Mouse (Mus musculus): ENCODE data around the gene Barx1.
A peak's percentile ranks its signal among the peaks of the same experiment; 100 is the strongest.

Gene Barx1

DNA sequence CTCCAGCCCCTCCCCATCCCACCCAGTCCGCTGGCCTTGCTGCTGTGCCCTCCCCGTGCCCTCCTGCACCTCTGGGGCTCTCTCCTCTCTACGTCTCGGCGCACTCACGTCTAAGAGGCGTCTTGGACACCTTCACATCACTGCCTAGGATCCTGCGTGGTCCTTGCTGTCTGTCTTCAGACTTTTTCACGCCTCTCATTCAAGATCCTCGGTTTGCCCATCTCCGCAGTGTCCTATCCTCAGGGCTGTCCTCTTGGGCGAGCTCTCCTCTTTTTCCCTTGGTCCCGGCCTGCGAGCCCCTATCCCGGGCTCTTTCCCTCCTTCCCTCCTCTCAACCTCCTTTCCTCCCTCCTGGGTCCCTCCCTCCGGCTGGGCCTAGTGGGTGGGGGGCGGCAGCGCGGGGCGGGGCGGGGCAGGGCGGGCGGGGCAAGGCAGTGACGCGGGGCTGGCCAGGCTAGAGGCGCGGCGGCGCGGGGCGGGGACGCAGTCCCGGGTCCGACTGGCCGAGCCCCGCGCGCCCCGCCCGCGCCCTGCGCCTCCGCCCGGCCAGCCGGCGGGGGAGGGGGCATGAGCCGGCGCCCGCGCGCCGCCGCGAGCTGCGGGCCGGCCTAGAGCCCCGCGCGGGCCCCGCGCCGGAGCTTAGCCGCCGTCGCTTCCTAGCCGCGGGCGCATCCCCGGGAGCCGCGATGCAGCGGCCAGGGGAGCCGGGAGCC is at the start of gene Barx1:
Gene Barx1 (plus strand): TSS at position 568 of the 713 bp plus-strand sequence.
- DNase-seq: no peak

DNA sequence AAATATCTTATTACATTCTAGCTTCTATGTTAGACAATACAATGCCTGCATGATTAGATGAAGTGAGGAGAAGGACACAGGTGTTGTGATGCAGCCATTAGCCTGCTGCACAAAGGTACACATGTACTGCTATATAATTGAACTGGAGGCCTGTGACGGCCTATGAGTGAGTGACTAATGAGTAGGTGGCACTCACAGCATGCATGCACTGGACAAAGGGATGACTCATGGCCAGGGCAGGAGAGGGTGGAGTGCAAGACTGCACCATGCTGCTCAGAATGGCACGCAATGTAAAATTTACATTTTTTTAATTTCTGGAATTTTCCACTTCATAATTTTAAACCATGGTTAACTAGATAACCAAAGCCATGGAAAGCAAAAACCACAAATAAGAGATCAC is 48.3 kb upstream of the Barx1 start:
- no peak for DNase-seq

DNA sequence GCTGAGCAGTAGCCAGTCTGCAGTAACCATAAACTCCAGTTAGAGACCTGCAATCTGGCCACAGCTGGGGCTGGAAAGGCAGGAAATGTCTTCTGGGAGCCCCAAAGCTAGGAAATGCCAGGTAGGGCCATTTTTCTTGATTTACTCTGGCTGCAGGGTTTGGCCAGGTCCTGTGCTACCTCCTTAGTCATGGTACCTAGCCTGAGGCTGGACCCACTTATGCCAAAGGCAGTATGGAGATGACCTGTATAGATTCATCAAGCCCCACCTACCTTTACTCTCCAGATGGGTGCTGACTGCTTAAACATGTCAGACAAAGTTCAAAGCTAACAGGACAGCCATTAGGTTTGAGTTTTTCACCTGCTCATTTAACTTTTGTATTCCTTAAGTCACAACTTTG is 45.0 kb upstream of the Barx1 start:
- peak; percentile 8 for DNase-seq

DNA sequence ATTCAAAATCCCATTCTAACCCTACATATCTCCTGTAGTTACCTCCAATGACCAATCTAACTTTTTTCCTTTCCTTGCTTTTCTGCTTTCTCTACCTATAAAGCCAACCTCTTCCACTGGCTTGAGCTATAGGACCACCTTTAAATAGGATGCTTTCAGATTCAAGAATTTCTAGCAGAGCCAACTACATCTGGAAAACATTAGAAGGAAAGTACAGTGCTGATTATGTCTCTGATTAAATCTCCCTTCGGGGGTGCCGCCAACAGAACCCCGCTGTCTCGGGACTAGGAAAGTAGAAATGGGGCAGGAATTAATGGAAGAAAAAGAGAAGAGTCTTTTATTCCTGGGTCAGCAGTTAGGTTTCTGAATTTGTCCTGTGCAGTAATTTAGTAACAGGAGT is 43.9 kb upstream of the Barx1 start:
- DNase-seq: no peak

DNA sequence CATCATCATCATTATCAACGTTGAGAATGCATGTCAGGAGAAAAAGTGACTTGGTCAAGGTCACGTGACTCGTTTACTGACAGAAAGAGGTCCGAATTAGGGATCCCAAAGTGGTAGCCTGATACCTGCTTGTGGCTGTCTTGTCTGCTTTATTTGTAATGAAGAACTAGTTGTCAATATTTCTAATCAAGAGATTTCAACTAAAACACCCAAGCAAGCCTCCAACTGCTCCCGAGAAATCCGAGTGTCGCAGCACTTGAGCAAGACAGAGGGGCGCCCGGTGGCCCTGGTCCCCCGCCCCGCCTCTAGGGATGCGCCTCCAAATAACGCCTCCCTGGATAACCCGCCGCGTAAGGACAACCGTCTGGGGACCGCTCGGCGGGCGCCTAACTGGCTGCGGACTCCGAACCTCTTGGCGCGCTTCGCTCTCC is 37.8 kb upstream of the Barx1 start:
- no peak for DNase-seq

DNA sequence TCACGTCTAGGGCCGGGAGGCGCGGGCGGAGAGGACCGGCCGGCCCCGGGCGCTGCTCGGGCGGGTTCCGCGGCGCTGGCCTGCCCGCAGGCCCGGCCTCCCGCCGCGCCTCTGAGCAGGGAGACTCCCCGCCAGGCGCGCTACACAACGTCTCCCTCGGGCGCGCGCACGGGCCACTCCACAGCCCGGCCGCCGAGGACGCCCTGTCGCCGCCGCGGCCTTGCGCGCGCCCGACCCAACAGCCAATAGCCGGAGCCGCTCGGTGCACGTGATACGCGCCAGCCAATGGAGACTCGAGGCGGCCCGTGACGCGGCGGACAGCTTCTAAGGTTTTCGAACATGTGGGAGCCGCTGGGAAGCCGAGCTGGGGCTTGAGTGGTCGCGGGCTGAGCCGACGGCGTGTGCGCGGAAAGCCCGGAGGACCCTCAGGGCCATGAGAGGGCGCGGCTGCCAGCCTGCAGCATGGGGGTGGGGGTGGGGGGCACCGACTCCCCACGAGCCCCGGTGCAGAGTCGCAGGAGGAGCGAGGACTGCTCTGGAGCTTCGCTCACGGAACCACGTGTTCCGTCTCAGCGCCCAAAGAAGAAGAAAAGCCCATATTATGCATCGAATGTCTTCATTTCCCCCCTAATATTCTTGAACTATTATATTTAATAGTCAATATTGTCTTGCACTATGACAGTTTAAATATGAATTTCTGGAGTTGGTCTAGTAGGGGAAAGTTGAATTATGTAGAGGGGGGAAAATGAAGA is 37.2 kb upstream of the Barx1 start, which contains the start of gene Ptpdc1:
Gene Ptpdc1 (minus strand): TSS at position 232 of the 752 bp plus-strand sequence.
- DNase-seq: peak; percentile 99

DNA sequence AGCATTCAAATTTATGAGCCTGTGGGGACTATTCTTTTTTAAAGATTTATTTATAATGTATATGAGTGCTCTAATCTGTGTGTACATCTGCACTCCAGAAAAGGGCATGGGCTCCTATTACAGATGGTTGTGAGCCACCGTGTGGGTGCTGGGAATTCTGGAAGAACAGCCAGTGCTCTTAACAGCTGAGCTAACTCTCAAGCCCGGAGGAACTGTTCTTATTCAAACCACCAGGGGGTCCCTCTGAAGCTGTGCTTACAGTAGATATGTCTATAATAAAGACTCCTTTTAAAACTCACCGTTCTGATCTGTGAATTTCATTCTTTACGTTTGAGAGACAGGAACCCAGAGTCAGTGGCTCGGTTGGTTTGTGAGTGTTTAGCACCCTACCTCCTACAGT is 31.1 kb upstream of the Barx1 start:
- no peak for DNase-seq

DNA sequence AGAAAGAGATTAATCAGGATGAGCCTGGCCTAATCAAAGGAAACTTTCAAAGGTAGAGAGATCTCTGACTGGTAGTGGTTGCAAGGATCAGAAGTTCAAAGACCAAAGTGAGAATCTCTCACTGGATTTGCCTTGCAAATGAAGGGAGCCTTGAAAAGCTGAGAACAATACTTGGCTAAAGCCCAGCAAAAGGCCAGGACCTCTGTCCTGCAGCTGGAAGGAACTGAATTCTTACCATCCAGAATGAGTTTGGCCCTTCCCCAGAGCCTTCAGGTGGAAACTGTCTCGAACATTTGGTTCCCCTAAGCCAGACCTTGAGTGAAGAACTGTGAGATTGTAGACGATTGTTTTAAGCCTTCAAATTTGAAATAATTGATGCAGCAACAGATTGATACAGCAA is 25.1 kb upstream of the Barx1 start:
- DNase-seq: peak; percentile 55

DNA sequence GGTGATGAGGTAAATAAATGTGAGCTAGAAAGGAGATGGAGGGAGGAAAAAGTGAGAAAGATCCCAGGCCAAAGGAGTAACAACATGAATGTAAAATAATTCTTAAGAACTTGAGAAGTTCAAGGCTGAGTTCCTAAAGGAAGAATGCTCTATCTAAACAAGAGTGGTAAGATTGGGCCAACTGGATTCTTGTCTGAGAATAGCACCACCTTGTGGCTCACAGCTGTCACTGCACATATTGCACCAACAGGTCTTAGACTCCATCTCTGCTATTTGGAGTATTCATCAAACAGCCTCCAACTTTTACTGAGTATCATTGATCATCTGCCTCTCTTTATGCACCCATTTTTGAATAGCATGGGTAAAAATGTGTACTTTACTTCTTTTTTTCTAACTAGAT is 23.2 kb upstream of the Barx1 start:
- peak; percentile 74 for DNase-seq

DNA sequence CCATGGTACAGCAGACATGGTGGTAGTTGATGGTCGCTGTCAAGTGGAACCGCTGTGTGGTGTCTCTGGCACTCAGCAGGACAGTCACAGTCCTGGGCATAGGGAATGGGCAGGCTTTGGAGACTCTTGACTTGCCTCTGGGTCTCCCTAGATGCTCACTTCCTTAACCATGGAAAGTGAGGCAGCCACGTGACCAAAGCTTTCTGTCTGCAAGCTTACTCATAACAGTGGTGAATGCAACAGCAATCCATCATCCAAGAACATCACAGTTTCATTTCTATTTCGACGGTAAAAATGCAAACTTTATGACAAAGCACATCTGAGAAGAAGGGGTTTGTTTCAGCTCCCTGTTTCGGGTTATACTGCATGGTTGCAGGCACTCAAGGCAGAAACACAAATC is 19.7 kb upstream of the Barx1 start:
- no peak for DNase-seq

DNA sequence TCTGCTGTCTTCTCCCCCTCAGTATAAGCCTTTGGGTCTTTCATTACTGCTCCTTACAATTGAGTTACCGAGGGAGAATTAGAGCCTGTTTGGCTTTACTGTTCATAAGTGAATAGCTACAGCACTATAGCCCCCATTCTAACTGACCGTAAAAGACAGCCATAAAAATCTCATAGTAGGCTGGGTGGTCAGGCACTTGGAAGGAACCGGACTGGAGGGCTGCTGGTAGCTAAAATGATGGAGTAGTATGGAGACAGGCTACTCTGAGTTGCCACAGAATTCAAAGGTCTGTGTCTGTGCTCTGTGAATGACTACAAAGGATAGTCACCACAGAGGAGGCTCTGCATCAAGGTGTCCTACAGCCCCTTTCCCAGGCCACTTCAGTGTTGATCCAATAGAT is 18.8 kb upstream of the Barx1 start:
- no peak for DNase-seq

DNA sequence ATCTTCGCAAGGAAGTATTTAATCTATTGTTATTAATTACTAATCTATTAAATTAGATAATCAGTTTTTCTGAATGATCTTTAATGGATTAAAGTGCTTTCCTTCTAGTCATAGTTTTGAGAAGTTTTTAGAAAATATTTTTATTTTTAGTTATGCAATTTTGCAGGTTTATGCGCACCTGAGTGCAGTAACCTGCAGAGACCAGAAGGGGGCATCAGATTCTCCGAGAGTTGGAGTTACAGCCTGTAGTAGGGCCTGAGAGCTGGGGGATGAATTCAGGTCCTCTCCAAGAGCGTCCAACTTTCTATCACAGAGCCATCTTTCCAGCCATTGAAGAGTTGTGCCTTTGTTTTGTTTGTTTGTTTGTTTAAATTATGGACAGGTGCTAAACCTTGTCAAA is 16.1 kb upstream of the Barx1 start:
- no peak for DNase-seq

DNA sequence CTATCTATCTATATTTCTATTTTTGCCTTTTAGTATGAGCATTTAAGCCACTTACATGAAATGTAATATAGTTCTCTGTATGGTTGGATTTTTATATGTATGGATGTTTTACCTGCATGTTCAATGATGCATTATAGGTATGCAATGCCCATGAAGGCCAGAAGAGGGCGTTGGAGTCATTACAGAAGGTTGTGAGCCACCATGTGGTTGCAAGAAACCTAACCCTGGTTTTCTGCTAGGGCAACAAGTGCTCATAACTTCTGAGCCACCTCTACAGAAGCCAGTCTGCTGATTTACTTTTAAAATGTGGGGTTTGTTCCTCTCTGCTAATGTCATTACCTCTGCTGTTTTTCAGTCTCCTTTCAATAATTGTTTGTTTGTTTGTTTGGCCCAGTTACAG is 12.2 kb upstream of the Barx1 start:
- no peak for DNase-seq

DNA sequence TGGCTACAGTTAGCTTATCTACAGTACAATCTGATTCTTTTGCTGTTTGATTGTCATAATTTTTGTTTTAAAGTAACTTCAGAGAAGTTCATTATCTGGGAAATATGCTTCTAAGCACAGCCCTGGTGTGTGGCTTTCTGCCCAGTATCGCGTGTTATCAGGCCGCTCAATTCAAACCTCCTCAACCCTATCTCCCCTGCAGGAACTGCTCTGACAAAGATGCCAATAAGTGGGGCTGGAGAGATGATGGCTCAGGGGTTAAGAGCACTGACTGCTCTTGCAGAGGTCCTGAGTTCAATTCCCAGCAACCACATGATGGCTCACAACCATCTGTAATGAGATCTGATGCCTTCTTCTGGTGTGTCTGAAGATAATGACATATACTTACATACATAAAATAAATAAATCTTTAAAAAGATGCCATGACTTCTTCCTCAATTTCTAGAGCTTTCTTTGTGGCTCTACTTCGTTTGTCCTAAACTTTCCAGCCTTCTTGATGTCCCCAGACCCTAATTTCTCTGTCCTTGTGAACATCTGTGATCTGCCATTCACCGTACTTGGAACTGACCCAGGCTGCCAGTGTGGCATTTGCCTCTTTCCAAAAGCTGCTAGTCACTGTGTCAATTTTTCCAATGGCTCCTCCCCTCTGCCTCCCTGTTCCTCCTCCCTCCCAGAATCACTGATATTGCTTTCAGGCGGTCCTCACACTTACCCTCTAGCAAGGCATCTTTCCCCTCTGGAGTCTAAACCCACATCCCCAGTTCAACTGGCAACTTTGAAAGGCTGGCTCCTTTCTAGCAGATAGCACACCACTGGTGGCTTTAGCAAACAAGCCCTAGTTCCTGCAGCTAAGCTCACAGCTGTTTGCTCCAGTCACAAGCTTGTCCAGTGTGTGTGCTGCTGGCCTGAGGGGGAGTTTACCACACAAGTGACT is 11.4 kb upstream of the Barx1 start:
- no peak for DNase-seq

DNA sequence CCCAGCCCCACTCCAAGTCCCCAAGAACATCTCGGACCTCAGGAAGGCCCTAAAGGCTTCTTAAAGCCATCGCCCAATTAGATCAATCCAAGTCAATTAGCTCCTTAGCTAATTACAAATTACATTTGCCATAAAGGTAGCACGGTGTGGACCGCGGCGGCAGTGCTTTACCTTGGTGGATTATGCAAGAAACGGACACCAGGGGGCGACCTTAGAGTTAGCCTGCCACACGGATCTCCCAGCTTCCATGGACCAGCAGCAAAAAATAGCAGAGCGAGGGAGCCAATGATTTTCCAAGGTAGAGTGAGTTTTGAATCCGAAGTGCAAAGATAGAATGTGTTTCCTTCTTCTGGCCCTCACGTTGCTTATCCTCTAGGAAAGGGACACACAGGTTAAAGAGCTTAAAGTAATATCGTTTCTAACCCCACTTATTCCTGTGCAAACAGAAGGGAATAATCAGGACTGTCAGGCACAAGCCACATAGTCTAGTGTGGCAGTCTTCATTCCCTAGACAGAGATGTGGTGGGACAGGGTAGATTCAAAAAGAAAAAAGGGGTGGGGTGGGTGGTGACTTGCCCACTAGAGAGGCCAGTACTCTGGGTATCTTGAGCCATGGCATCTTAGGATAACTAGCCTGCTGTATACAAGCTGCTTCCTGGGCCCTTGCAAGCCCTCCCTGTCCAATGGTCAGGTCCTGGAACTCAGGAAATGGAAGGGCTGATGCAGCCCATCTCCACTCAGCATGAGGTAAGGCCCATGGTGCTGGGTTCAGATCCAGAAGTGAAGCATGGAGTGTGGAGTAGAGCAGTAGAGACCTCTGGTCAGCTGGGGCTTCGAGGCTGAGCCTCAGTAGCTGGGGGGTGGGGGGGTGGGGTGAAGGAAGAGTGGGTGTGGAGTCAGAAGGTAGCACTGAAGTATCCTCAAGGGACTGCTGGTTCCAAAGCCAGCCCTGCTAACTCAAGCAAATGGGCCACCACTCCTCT is 8.7 kb upstream of the Barx1 start:
- DNase-seq: peak; percentile 76

DNA sequence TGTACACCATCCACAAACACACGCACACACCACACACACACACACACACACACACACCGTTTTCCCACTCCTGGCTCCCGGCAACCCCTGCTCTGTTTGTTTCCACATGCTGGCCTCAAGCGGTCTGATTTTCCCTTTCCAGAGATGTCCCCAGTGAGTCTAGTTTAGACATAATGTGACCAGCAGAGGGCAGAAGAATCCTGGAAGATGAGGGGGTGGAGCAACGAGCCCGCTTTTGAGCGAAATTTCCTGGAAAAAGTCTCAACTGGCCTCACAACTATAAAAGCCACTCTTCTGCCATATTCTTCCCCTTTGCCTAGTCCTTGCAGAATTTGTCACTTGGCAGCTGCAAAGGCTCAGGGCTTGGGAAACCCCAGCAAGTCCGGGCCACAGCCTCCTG is 7.2 kb upstream of the Barx1 start:
- DNase-seq: peak; percentile 69

DNA sequence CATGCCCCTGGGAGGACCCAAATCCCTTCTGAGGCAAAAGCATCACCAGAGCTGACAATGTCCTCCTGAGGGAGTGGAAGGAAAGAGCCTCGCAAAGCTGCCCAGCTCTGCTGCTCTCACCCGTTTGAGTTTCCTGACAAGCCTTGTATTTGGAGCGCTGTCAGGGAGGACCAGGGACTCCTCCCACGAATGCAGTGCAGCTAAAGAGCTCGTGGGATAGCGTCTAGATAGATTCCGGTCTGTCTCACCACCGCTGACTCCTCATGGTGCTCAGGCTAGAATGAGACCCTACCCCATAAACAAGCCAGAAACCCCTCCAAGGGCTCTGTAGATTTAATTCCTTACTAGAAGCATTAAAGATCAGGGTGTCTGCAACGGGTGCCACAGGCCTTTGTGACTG is 5.0 kb upstream of the Barx1 start:
- no peak for DNase-seq

DNA sequence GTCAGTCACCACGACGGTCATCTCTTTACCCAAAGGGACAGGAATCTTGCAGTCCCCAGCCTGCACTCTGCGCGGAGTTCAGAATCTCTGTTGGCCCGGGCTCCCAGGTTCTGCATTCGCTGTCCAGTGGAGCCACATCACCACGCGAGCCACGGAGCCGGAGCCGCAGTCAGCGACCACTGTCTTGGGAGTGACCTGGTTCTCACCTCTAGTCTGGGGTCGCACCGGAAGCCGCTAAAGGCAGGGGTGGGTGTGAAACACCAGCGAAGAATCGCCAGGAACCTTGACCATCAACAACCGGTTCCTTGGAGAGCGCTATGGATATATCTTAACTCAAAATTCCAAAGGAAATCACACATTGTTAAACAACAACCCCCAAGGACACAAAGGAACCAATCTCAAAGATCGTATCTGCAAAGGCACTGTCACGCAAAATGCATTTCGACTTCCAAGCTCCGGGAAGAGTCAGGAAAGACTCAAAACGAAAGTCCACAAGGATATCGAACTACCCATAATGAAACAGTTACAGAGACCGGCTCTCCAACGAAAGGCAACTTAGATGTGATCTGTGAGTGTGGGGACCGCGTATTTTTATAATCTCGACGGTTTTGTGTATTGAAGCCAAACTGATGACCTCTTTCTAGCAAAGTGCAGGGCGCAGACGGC is 4.1 kb upstream of the Barx1 start:
- no peak for DNase-seq

DNA sequence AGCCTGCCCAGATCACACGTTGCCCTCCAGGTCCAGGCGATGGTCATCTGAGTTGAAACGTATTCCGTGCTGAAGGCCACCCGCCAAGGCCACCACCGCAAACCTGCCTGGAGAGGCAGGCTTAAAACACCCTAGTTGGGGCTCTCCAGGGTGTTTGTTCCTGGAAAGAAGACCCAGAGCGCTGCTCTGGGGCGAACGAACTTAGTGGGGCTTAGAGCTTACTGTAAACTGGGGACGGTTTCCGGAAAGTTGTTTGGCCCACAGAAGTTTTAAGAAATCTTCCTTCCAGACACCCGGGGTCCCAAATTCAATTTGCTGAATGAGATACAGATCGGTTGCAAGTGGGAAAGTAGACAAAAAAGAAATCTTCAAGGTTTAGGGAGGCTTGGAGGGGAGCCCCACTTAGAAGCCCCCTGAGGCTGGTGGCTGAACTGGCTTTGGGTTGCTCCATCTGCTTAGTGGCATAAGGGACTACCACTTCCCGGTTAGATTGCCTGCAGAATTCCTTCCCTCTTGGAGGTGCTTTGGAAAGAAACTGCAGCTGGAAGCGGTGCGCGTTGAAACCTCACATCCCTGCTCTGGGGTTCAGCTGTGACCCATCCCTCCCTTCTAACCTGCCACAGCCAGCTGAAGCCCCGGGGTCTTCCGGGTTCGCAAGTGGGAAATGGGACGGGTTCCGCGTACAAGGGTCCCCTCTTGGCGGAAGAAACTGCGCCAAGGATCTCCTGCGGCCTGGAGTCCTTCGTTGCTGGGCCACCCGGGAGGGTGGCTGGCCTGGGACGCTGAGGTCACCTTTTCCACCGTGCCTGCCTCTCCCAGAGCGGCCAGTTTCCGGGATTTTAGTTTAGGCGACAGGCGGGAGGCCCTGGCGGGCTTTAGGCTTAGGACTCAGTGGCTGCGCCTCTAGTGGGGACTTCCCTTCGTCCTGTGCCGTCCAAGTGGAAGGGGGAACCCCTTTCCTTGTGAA is 3.3 kb upstream of the Barx1 start:
- DNase-seq: no peak

DNA sequence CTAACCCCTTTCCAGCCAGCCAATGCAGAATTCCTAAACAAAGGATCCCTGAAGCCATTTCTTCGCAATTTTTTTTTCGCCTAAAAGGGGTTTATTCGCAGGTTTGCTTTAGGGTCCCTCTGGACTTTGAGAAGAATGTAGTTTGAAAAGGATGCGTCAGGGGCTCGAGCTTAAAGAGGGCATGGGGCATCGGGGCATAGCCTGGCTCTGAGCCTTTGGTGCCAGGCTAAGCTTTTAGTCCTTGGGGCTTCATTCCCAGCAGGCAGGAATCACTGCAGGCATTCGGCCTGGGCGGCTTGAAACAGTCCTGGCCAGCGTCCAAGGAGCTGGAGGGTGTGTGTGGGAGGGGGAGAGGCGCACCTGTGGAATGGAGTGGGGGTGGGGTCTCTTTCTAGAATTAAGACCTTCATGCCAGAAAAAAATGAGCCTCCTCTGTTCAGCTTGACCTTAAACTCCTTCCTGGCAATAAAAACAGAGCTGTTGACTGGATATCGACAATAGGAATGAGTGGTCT is 2.5 kb upstream of the Barx1 start:
- DNase-seq: no peak
